Mouse (Mus musculus) small intestine, adult 2 months (tissue): ENCODE data around the gene Sphk2. TPM values are rescaled to one million over a fixed set of nuclear protein-coding genes. Genes with fewer than 3 reads are reported as not detected.

ENCODE experiments used
- H3K27ac ChIP-seq: fragments of 200-500 bp; 2 replicates; pipeline ENCODE4 v1.5.1; 2012; ENCODE audit warnings: low read depth, low read length, control low read depth, inconsistent platforms; ENCODE audit not compliant: insufficient read depth
- H3K27me3 ChIP-seq: fragments of 200-500 bp; 2 replicates; pipeline ENCODE4 v1.6.1; 2012; ENCODE audit warnings: mild to moderate bottlenecking, moderate library complexity, low read length, inconsistent platforms; ENCODE audit not compliant: control insufficient read depth, insufficient read depth
- H3K36me3 ChIP-seq: fragments of 200-500 bp; 2 replicates; pipeline ENCODE4 v1.6.1; 2012; ENCODE audit warnings: mild to moderate bottlenecking, low read length, control low read depth, inconsistent platforms; ENCODE audit not compliant: control insufficient read depth, insufficient read depth
- H3K4me1 ChIP-seq: fragments of 200-500 bp; 2 replicates; pipeline ENCODE4 v1.6.1; 2012; ENCODE audit warnings: low read length, inconsistent platforms, mixed read lengths; ENCODE audit not compliant: control insufficient read depth, insufficient read depth, insufficient read length
- H3K4me3 ChIP-seq: fragments of 200-500 bp; 2 replicates; pipeline ENCODE4 v1.5.1; 2012; ENCODE audit warnings: low read depth, mild to moderate bottlenecking, control low read depth, inconsistent platforms, low read length, moderate library complexity
- CTCF ChIP-seq: fragments of 200-500 bp; IDR thresholded peaks from 2 replicates; pipeline ENCODE4 v1.5.1; 2012; ENCODE audit warnings: low read depth, mild to moderate bottlenecking, control low read depth, inconsistent platforms, low read length, moderate library complexity, mixed read lengths; ENCODE audit not compliant: insufficient replicate concordance, insufficient read length; ENCODE audit errors: extremely low read depth
- POLR2A ChIP-seq: fragments of 200-500 bp; IDR thresholded peaks from 2 replicates; pipeline ENCODE4 v1.6.1; 2012; ENCODE audit warnings: low read depth, mild to moderate bottlenecking, control low read depth, inconsistent platforms, low read length, moderate library complexity
- WGBS: fragments of 180-500 bp; shearing (Covaris S2); methylation state at CpG from one replicate; pipeline ENCODE4 v1.1.7; 2018; 5-methylcytosine and 5-hydroxymethylcytosine counted together
- polyA plus RNA-seq: library from polyadenylated mRNA; depleted of rRNA; stranded (reverse); fragments of >200 nt; gene quantifications from 2 replicates; pipeline ENCODE4 v1.2.3, GENCODE M21; 2012

Sphk2 gene
- polyA plus RNA-seq, 1 experiment = 164 TPM

GRCm38 (mm10) chr7:45703521-45704033 is 14.2 kb downstream of the Sphk2 start:
- H3K36me3 ChIP-seq = peaks cover 6% of the 10 kb centered on the region; the same call in 1 of the 2 replicates
- peaks cover 24% of the 10 kb centered on the region for H3K4me1 ChIP-seq
- H3K27ac ChIP-seq = peak overlapping the region; percentile 86
- H3K4me3 ChIP-seq = no peak overlapping the region
- peaks cover 17% of the 10 kb centered on the region for H3K27me3 ChIP-seq
- TF ChIP-seq CTCF = no peak
- no peak for TF ChIP-seq POLR2A
- 40% methylated on average over 12 of the region's 12 CpGs for WGBS

- Histone ChIP-seq H3K27me3 (peaks cover 20% of the 10 kb centered on the region), H3K4me1 (peaks cover 21% of the 10 kb centered on the region), H3K27ac (no peak overlapping the region), H3K4me3 (no peak overlapping the region), H3K36me3 (peaks cover 2% of the 10 kb centered on the region; the same call in 1 of the 2 replicates)
- WGBS = 90% methylated on average over 17 of the region's 17 CpGs
- TF ChIP-seq CTCF = no peak
- no peak for TF ChIP-seq POLR2A
Measured at GRCm38 (mm10) chr7:45702809-45703520, 14.8 kb downstream of the Sphk2 start.

GRCm38 (mm10) chr7:45702316-45702715 is 15.5 kb downstream of the Sphk2 start:
- Histone ChIP-seq H3K27me3 (peaks cover 20% of the 10 kb centered on the region), H3K27ac (no peak overlapping the region), H3K4me1 (peaks cover 21% of the 10 kb centered on the region), H3K4me3 (no peak overlapping the region), H3K36me3 (peaks cover 2% of the 10 kb centered on the region; the same call in 1 of the 2 replicates)
- WGBS = 86% methylated on average over 11 of the region's 11 CpGs
- TF ChIP-seq POLR2A = no peak
- TF ChIP-seq CTCF = no peak

- TF ChIP-seq CTCF (no peak), POLR2A (no peak)
- peaks cover 20% of the 10 kb centered on the region for H3K27me3 ChIP-seq
- no peak overlapping the region for H3K27ac ChIP-seq
- no peak overlapping the region for H3K4me3 ChIP-seq
- 91% methylated on average over 11 of the region's 11 CpGs for WGBS
- peaks cover 18% of the 10 kb centered on the region for H3K4me1 ChIP-seq
- H3K36me3 ChIP-seq = no peaks in the 10 kb centered on the region
Measured at GRCm38 (mm10) chr7:45701607-45702006, 16.2 kb downstream of the Sphk2 start.

- H3K4me1 ChIP-seq = peaks cover 18% of the 10 kb centered on the region
- H3K27ac ChIP-seq = no peak overlapping the region
- no peaks in the 10 kb centered on the region for H3K36me3 ChIP-seq
- WGBS = 41% methylated on average over 11 of the region's 11 CpGs
- H3K4me3 ChIP-seq = no peak overlapping the region
- TF ChIP-seq CTCF = no peak
- TF ChIP-seq POLR2A = no peak
- peaks cover 20% of the 10 kb centered on the region for H3K27me3 ChIP-seq
Measured at GRCm38 (mm10) chr7:45701072-45701471, 16.7 kb downstream of the Sphk2 start.

- H3K4me1 ChIP-seq = peaks cover 18% of the 10 kb centered on the region
- no peak; the same call in 1 of the 2 replicates for TF ChIP-seq POLR2A
- TF ChIP-seq CTCF = no peak
- H3K27me3 ChIP-seq = peaks cover 20% of the 10 kb centered on the region
- H3K4me3 ChIP-seq = peak overlapping the region; percentile 44
- 2% methylated on average over 20 of the region's 20 CpGs for WGBS
- H3K36me3 ChIP-seq = no peaks in the 10 kb centered on the region
- no peak overlapping the region for H3K27ac ChIP-seq
Measured at GRCm38 (mm10) chr7:45700301-45701015, 17.3 kb downstream of the Sphk2 start.
